Mouse (Mus musculus) small intestine, adult 2 months (tissue): Measurements from ENCODE around the gene Mettl21a.

Source experiments
- CTCF ChIP-seq: fragments of 200-500 bp; IDR thresholded peaks from 2 replicates; pipeline ENCODE4 v1.5.1; 2012; ENCODE audit warnings: low read depth, mild to moderate bottlenecking, control low read depth, inconsistent platforms, low read length, moderate library complexity, mixed read lengths; ENCODE audit not compliant: insufficient replicate concordance, insufficient read length; ENCODE audit errors: extremely low read depth
- POLR2A ChIP-seq: fragments of 200-500 bp; IDR thresholded peaks from 2 replicates; pipeline ENCODE4 v1.6.1; 2012; ENCODE audit warnings: low read depth, mild to moderate bottlenecking, control low read depth, inconsistent platforms, low read length, moderate library complexity

DNA sequence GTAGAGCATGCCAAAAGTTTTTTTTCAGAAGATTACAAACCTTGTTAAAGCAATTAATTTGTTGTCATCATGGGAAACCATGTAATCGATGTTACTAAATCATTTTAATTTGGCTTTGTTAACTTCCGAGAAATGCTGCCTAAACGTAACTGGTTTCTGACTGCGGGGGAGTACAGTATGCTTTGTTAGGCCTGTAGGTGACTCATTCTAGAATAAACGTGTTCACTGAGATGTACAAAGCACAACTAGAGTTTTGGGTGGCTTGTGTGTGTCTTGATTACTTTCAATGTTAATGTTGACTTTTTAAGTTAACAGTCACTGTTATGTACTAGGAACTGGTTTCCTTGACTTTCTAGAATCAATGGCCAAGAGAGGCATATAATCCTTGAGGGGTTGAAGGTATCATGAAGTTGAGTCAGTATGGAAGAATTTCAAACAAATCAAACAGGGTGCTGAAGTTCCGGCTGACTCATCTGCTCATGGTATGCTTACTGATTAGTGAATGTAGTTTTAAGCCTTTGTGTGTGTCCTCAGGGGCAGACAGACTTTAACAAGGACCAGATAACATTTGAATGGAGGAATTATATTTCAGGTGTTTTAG lies 15.7 kb downstream of the Mettl21a start:
- TF ChIP-seq POLR2A (no peak), CTCF (no peak)
